Mouse (Mus musculus) intestine, embryonic 15.5 days (tissue): ENCODE results near the gene Klhl36. TPM values are rescaled to one million over a fixed set of nuclear protein-coding genes. Genes with fewer than 3 reads are reported as not detected.
A peak's percentile ranks its signal among the peaks of the same experiment; 100 is the strongest.

Experiments used
- ATAC-seq: fragments of 200-750 bp; cut with Nextera tagmentation; 2 replicates; pipeline ENCODE4 v1.8.0; 2017; ENCODE audit warnings: moderate TSS enrichment, moderate library complexity
- H3K27ac ChIP-seq: fragments of 300-500 bp; sonication (generic); 2 replicates; pipeline ENCODE4 v1.5.1; 2015; ENCODE audit warnings: mild to moderate bottlenecking, inconsistent platforms
- H3K27me3 ChIP-seq: fragments of 300-500 bp; sonication (generic); replicated peaks from 2 replicates; pipeline ENCODE4 v1.6.1; 2015; ENCODE audit warnings: inconsistent platforms
- H3K36me3 ChIP-seq: fragments of 300-500 bp; sonication (generic); 2 replicates; pipeline ENCODE4 v1.6.1; 2015; ENCODE audit warnings: inconsistent platforms
- H3K4me1 ChIP-seq: fragments of 300-500 bp; sonication (generic); replicated peaks from 2 replicates; pipeline ENCODE4 v1.6.1; 2015; ENCODE audit warnings: inconsistent platforms
- H3K4me2 ChIP-seq: fragments of 300-500 bp; sonication (generic); replicated peaks from 2 replicates; pipeline ENCODE4 v1.6.1; 2015; ENCODE audit warnings: mild to moderate bottlenecking, inconsistent platforms
- H3K4me3 ChIP-seq: fragments of 300-500 bp; sonication (generic); replicated peaks from 2 replicates; pipeline ENCODE4 v1.5.1; 2015; ENCODE audit warnings: inconsistent platforms
- H3K9ac ChIP-seq: fragments of 300-500 bp; sonication (generic); 2 replicates; pipeline ENCODE4 v1.6.1; 2015; ENCODE audit warnings: inconsistent platforms
- H3K9me3 ChIP-seq: fragments of 300-500 bp; sonication (generic); 2 replicates; pipeline ENCODE4 v1.6.1; 2016; ENCODE audit warnings: inconsistent platforms
- WGBS: fragments of 180-500 bp; shearing (Covaris S2); methylation state at CpG from one replicate; pipeline ENCODE4 v1.1.7; 2015; 5-methylcytosine and 5-hydroxymethylcytosine counted together
- polyA plus RNA-seq: library from polyadenylated mRNA; unstranded; fragments of >200 nt; fragmentation: Nextera tagmentation; extraction: Ambion mirVana; gene quantifications from 2 replicates; pipeline ENCODE4 v1.2.1, GENCODE M21; 2015

Klhl36 gene
- polyA plus RNA-seq, 1 experiment from 2014 or later = 12.4 TPM

GRCm38 (mm10) chr8:119854035-119854434 lies 8.0 kb upstream of the Klhl36 start:
- H3K27ac ChIP-seq = no peak overlapping the region
- 0 out of 2 replicates have a peak, but pooled peaks cover 2% of the 10 kb centered on the region for H3K9me3 ChIP-seq
- ATAC-seq = no peak
- H3K9ac ChIP-seq = no peak overlapping the region
- no peaks in the 10 kb centered on the region for H3K36me3 ChIP-seq
- no peak overlapping the region for H3K4me3 ChIP-seq
- no peaks in the 10 kb centered on the region for H3K4me1 ChIP-seq
- no peak overlapping the region for H3K4me2 ChIP-seq
- WGBS = 58% methylated on average over 5 of the region's 5 CpGs
- no peaks in the 10 kb centered on the region for H3K27me3 ChIP-seq

DNA sequence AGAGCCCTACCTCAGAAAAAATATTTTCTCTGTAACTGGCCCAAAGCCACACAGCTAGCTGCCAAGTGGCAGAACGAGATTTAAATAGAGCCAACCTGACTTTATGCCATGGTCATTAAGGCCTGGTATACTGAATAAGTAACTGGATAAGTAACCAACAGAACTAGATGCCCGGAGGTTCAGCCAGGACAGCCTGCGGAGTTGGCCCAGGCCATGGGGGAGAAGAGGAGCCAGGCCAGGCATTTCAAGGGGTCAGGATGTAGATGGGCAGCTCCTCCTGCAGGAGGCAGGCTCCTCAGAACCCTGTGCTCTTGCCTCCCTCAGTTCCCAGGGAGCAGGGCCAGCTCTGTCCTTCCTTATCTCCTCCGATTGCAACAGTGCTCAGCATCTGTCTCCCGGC lies 6.4 kb upstream of the Klhl36 start:
- Histone ChIP-seq H3K27ac (no peak overlapping the region), H3K27me3 (no peaks in the 10 kb centered on the region), H3K4me1 (no peaks in the 10 kb centered on the region), H3K4me3 (no peak overlapping the region), H3K9ac (no peak overlapping the region), H3K4me2 (no peak overlapping the region), H3K9me3 (no peaks in the 10 kb centered on the region), H3K36me3 (no peaks in the 10 kb centered on the region)
- WGBS = 83% methylated on average over 5 of the region's 5 CpGs
- ATAC-seq = no peak

DNA sequence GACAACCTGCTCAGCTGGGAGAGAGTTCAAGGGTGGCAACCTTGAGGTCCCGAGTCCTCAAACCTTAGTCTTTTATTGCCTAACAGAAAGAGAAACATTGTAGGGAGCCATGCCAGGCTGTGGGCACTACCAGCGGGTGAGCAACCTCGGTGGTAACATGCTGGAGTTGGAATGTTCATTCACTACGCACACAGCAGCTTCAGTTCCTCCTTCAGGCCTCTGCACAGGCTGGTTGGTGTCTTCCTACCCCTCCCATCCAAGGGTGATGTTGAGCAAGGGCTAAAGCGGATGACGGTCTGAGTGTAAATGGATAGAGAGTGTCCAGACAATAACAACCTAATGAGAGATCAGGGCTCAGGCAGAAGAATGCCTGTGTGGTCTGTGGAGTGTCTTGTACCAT lies 4.3 kb upstream of the Klhl36 start:
- no peaks in the 10 kb centered on the region for H3K36me3 ChIP-seq
- ATAC-seq = no peak
- no peaks in the 10 kb centered on the region for H3K9me3 ChIP-seq
- WGBS = 44% methylated on average over 6 of the region's 6 CpGs
- no peaks in the 10 kb centered on the region for H3K27me3 ChIP-seq
- H3K9ac ChIP-seq = no peak overlapping the region
- H3K4me1 ChIP-seq = 0 out of 2 replicates have a peak, but pooled peaks cover 7% of the 10 kb centered on the region
- no peak overlapping the region for H3K4me3 ChIP-seq
- no peak overlapping the region for H3K4me2 ChIP-seq
- H3K27ac ChIP-seq = no peak overlapping the region

DNA sequence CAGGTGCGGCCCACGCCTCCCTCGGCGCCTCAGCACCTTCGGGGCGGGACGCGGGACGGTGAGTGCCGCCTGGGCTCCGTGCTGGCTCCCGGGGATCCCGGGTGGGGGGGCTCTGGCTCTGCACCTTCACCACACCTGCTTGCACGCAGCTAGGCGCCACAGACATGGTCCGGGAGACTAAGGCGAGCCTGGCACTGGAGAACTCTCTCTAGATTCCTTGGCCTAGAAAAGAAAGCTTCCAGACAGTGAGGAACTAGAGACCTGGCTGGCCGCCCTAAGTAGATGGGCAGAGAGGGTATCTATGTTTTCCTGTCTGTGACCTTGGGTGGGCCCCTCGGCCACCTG lies 296 bp downstream of the Klhl36 start:
- Histone ChIP-seq H3K27ac (peak overlapping the region; percentile 69), H3K9me3 (no peaks in the 10 kb centered on the region), H3K4me2 (peak overlapping the region; percentile 82), H3K36me3 (0 out of 2 replicates have a peak, but pooled peaks cover 2% of the 10 kb centered on the region), H3K4me3 (peak overlapping the region; percentile 78), H3K9ac (peak overlapping the region; percentile 66), H3K27me3 (no peaks in the 10 kb centered on the region), H3K4me1 (0 out of 2 replicates have a peak, but pooled peaks cover 13% of the 10 kb centered on the region)
- 1% methylated on average over 19 of the region's 19 CpGs for WGBS
- no peak; the same call in 1 of the 2 replicates for ATAC-seq

DNA sequence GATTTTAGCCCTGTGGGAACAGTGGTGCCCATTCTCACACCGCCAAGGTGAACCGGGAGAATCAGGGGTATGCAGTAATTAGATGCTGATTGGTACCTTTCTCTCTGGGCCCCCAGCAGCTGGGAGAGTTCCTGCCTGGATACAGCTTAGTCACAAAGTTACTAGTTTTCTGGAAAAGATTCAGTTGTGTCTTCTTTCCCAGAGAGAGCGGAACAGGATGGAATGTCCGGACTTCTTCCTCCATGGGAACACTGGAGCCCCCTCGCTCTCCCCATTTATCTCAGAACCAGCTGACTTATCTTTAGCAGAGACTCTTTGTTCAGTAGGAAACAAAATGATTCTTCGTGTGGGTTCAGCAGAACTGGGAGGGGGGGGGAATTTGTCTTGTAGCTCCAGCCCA lies 683 bp downstream of the Klhl36 start:
- 0 out of 2 replicates have a peak, but pooled peaks cover 2% of the 10 kb centered on the region for H3K36me3 ChIP-seq
- WGBS = 18% methylated on average over 6 of the region's 6 CpGs
- peak overlapping the region; percentile 66 for H3K9ac ChIP-seq
- H3K27me3 ChIP-seq = no peaks in the 10 kb centered on the region
- H3K4me2 ChIP-seq = peak overlapping the region; percentile 82
- H3K4me1 ChIP-seq = 0 out of 2 replicates have a peak, but pooled peaks cover 13% of the 10 kb centered on the region
- H3K27ac ChIP-seq = peak overlapping the region; percentile 69; the same call in 1 of the 2 replicates
- ATAC-seq = peak; percentile 20; the same call in 1 of the 2 replicates
- H3K4me3 ChIP-seq = peak overlapping the region; percentile 78
- no peaks in the 10 kb centered on the region for H3K9me3 ChIP-seq

DNA sequence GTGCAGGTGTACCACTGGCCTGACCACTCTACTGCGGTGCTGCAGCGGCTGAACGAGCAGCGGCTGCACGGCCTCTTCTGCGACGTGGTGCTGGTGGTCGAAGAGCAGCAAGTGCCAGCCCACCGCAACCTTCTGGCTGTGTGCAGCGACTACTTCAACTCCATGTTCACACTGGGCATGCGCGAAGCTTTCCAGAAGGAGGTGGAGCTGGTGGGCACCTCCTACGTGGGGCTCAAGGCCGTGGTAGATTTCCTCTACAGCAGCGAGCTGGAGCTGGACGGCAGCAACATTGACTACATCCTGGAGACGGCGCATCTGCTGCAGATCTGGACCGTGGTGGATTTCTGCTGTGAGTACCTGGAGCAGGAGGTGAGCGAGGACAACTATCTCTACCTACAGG lies 7.5 kb downstream of the Klhl36 start:
- H3K36me3 ChIP-seq = peaks cover 25% of the 10 kb centered on the region
- no peaks in the 10 kb centered on the region for H3K27me3 ChIP-seq
- H3K27ac ChIP-seq = no peak overlapping the region
- no peaks in the 10 kb centered on the region for H3K4me1 ChIP-seq
- no peaks in the 10 kb centered on the region for H3K9me3 ChIP-seq
- no peak for ATAC-seq
- no peak overlapping the region for H3K4me2 ChIP-seq
- no peak overlapping the region for H3K4me3 ChIP-seq
- H3K9ac ChIP-seq = no peak overlapping the region
- WGBS = 76% methylated on average over 20 of the region's 20 CpGs

DNA sequence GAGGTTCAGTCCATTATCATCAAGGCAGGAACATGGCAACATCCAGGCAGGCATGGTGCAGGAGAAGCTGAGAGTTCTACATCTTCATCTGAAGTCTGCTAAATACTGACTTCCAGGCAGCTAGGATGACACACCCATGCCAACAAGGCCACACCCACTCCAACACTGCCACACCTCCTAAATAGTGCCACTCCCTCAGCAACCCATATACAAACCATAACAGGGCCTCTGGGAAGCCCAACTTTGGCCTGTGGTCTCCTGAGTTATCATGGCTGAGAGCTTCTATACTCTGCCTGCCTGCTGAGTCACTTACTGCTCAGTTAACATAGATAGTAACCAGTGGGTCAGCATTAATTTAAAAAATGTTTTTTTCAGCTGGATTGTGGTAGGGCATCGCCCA lies 11.1 kb downstream of the Klhl36 start:
- Histone ChIP-seq H3K4me1 (no peaks in the 10 kb centered on the region), H3K9me3 (no peaks in the 10 kb centered on the region), H3K4me2 (no peak overlapping the region), H3K27me3 (no peaks in the 10 kb centered on the region), H3K9ac (no peak overlapping the region), H3K27ac (no peak overlapping the region), H3K4me3 (no peak overlapping the region), H3K36me3 (peaks cover 26% of the 10 kb centered on the region)
- 97% methylated on average over 1 of the region's 1 CpGs for WGBS
- peak; percentile 51; the same call in 1 of the 2 replicates for ATAC-seq

DNA sequence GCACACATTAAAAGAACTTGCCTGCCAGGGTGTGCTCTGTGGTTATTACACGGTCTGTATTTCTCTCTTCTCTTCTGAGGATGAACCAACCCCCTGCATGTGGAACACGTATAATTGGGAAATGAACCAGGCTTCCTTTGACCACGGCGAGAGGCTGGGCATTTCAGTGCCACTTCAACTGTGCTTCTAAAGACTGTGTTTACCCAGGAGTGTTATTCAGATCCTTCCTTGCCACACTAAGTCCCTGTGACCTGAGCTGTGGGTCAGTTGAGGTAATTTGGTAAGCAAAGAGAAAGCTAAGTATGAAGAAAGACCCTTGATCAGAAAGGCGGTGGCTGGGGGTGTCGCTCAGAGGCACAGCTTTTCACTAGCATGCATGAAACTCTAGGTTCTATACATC lies 19.2 kb downstream of the Klhl36 start:
- Histone ChIP-seq H3K27ac (no peak overlapping the region), H3K9ac (no peak overlapping the region), H3K9me3 (no peaks in the 10 kb centered on the region), H3K4me1 (peaks cover 13% of the 10 kb centered on the region), H3K27me3 (no peaks in the 10 kb centered on the region), H3K4me2 (no peak overlapping the region), H3K36me3 (peaks cover 3% of the 10 kb centered on the region; the same call in 1 of the 2 replicates), H3K4me3 (no peak overlapping the region)
- WGBS = 77% methylated on average over 6 of the region's 6 CpGs
- no peak for ATAC-seq

GRCm38 (mm10) chr8:119881917-119882316 lies 19.9 kb downstream of the Klhl36 start:
- Histone ChIP-seq H3K4me1 (peaks cover 13% of the 10 kb centered on the region), H3K27ac (no peak overlapping the region), H3K36me3 (no peaks in the 10 kb centered on the region), H3K9me3 (no peaks in the 10 kb centered on the region), H3K4me2 (no peak overlapping the region), H3K9ac (no peak overlapping the region), H3K27me3 (no peaks in the 10 kb centered on the region), H3K4me3 (no peak overlapping the region)
- no peak for ATAC-seq
- 83% methylated on average over 8 of the region's 8 CpGs for WGBS

GRCm38 (mm10) chr8:119883281-119883680 lies 21.2 kb downstream of the Klhl36 start:
- 91% methylated on average over 7 of the region's 7 CpGs for WGBS
- Histone ChIP-seq H3K4me2 (no peak overlapping the region), H3K4me1 (peaks cover 13% of the 10 kb centered on the region), H3K9me3 (no peaks in the 10 kb centered on the region), H3K27me3 (no peaks in the 10 kb centered on the region), H3K4me3 (no peak overlapping the region), H3K27ac (no peak overlapping the region), H3K9ac (no peak overlapping the region), H3K36me3 (no peaks in the 10 kb centered on the region)
- no peak for ATAC-seq

GRCm38 (mm10) chr8:119885612-119886011 lies 23.5 kb downstream of the Klhl36 start:
- Histone ChIP-seq H3K36me3 (no peaks in the 10 kb centered on the region), H3K4me3 (no peak overlapping the region), H3K27ac (0 out of 2 replicates have a peak overlapping the region, but pooled peaks have one; percentile 14), H3K9ac (no peak overlapping the region), H3K9me3 (no peaks in the 10 kb centered on the region), H3K4me1 (peaks cover 13% of the 10 kb centered on the region), H3K4me2 (no peak overlapping the region), H3K27me3 (no peaks in the 10 kb centered on the region)
- peak; percentile 86 for ATAC-seq
- 24% methylated on average over 3 of the region's 3 CpGs for WGBS

GRCm38 (mm10) chr8:119887130-119887529 lies 25.1 kb downstream of the Klhl36 start:
- Histone ChIP-seq H3K27ac (no peak overlapping the region), H3K4me1 (peaks cover 13% of the 10 kb centered on the region), H3K27me3 (no peaks in the 10 kb centered on the region), H3K4me3 (no peak overlapping the region), H3K36me3 (no peaks in the 10 kb centered on the region), H3K4me2 (no peak overlapping the region), H3K9me3 (no peaks in the 10 kb centered on the region), H3K9ac (no peak overlapping the region)
- no peak for ATAC-seq
- 85% methylated on average over 3 of the region's 3 CpGs for WGBS

DNA sequence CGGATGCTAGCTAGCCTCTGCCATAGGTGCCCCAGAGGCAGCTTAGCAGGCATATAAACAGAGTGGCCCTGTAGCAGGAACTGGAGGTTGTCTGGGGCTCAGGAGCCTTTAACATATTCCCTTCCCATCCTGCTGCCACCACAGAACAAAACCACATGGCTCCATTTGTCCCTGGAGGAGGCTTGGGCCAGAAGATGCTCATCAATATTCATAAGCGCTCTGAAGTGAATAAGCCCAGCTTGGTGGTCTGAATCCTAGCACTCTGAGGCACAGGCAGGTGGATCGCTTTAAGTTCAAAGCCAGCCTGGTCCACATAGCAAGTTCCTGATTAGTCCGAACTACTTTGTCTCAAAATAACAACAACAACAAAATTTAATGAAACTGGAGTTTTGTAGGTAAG lies 25.9 kb downstream of the Klhl36 start:
- Histone ChIP-seq H3K27me3 (no peaks in the 10 kb centered on the region), H3K4me3 (no peak overlapping the region), H3K36me3 (no peaks in the 10 kb centered on the region), H3K9me3 (no peaks in the 10 kb centered on the region), H3K9ac (no peak overlapping the region), H3K4me1 (peaks cover 13% of the 10 kb centered on the region), H3K27ac (no peak overlapping the region), H3K4me2 (no peak overlapping the region)
- 74% methylated on average over 4 of the region's 4 CpGs for WGBS
- ATAC-seq = no peak
